Mouse (Mus musculus): Measurements from ENCODE around the gene Gatm.

Gatm gene

GRCm38 (mm10) chr2:122610746-122611653 is at the start of gene Gatm:
TSS of gene Gatm (minus strand) at chr2:122611303.
- DNase-seq (ENCODE audit: low spot score in 2 of 2), result peak; percentile 74 to 83

- no peak for DNase-seq (ENCODE audit: low spot score in 2 of 2)
Observed at GRCm38 (mm10) chr2:122659825-122660224, 48.7 kb upstream of the Gatm start.

- DNase-seq (ENCODE audit: low spot score in 2 of 2), result no peak
Observed at GRCm38 (mm10) chr2:122657707-122658524, 46.8 kb upstream of the Gatm start.

GRCm38 (mm10) chr2:122656767-122657166 is 45.7 kb upstream of the Gatm start:
- no peak for DNase-seq (ENCODE audit: low spot score in 2 of 2)

- DNase-seq (ENCODE audit: low spot score in 2 of 2), result no peak
Observed at GRCm38 (mm10) chr2:122656052-122656451, 44.9 kb upstream of the Gatm start.

GRCm38 (mm10) chr2:122652096-122653084 is 41.3 kb upstream of the Gatm start:
- DNase-seq (ENCODE audit: low spot score in 2 of 2), result no peak

- DNase-seq (ENCODE audit: low spot score in 2 of 2), result no peak
Observed at GRCm38 (mm10) chr2:122638673-122639072, 27.6 kb upstream of the Gatm start.

GRCm38 (mm10) chr2:122638029-122638428 is 26.9 kb upstream of the Gatm start:
- DNase-seq (ENCODE audit: low spot score in 2 of 2), result no peak

- DNase-seq (ENCODE audit: low spot score in 2 of 2), result peak; percentile 50 to 57
Observed at GRCm38 (mm10) chr2:122637526-122637997, 26.5 kb upstream of the Gatm start.

- DNase-seq (ENCODE audit: low spot score in 2 of 2), result no peak
Observed at GRCm38 (mm10) chr2:122636686-122637085, 25.6 kb upstream of the Gatm start, which contains the start of gene AA467197. TSS of gene AA467197 (plus strand) at chr2:122636986.

- no peak for DNase-seq (ENCODE audit: low spot score in 2 of 2)
Observed at GRCm38 (mm10) chr2:122631226-122631801, 20.2 kb upstream of the Gatm start.

- DNase-seq (ENCODE audit: low spot score in 2 of 2), result peak; percentile 87 to 92
Observed at GRCm38 (mm10) chr2:122630465-122631225, 19.5 kb upstream of the Gatm start.

GRCm38 (mm10) chr2:122629871-122630270 is 18.8 kb upstream of the Gatm start:
- no peak for DNase-seq (ENCODE audit: low spot score in 2 of 2)

GRCm38 (mm10) chr2:122628976-122629375 is 17.9 kb upstream of the Gatm start:
- DNase-seq (ENCODE audit: low spot score in 2 of 2), result peak; percentile 74 to 92

- DNase-seq (ENCODE audit: low spot score in 2 of 2), result no peak
Observed at GRCm38 (mm10) chr2:122625930-122626329, 14.8 kb upstream of the Gatm start.

GRCm38 (mm10) chr2:122621337-122622110 is 10.4 kb upstream of the Gatm start:
- DNase-seq (ENCODE audit: low spot score in 2 of 2), result no peak

- DNase-seq (ENCODE audit: low spot score in 2 of 2), result no peak
Observed at GRCm38 (mm10) chr2:122618719-122619118, 7.6 kb upstream of the Gatm start.

- DNase-seq (ENCODE audit: low spot score in 2 of 2), result no peak
Observed at GRCm38 (mm10) chr2:122617792-122618191, 6.7 kb upstream of the Gatm start.

GRCm38 (mm10) chr2:122616237-122616636 is 5.1 kb upstream of the Gatm start:
- DNase-seq (ENCODE audit: low spot score in 2 of 2), result peak; percentile 24 to 38

All from frontal cortex, postnatal 36 days (tissue).